Mouse (Mus musculus) heart, embryonic 11.5 days (tissue): ENCODE data around the gene Fancc. TPM values are rescaled to one million over a fixed set of nuclear protein-coding genes. Genes with fewer than 3 reads are reported as not detected.
"Not testable (repeated sequence)": the region's sequence is repeated elsewhere in the genome, so short reads cannot be mapped to it uniquely, and the experiment has no call there.

Source experiments
- ATAC-seq: fragments of 200-750 bp; cut with Nextera tagmentation; replicated peaks from 2 replicates; pipeline ENCODE4 v1.8.0; 2017; ENCODE audit warnings: moderate library complexity; ENCODE audit not compliant: insufficient number of reproducible peaks, low FRiP score, low TSS enrichment
- H3K27ac ChIP-seq: fragments of 300-500 bp; sonication (generic); 2 replicates; pipeline ENCODE4 v1.5.1; 2014; ENCODE audit warnings: mild to moderate bottlenecking, low read depth, low read length
- H3K27me3 ChIP-seq: fragments of 300-500 bp; sonication (generic); 2 replicates; pipeline ENCODE4 v1.6.1; 2014; ENCODE audit warnings: mild to moderate bottlenecking, low read length, mixed read lengths; ENCODE audit not compliant: control insufficient read depth, insufficient read depth
- H3K36me3 ChIP-seq: fragments of 300-500 bp; sonication (generic); 2 replicates; pipeline ENCODE4 v1.6.1; 2014; ENCODE audit warnings: mild to moderate bottlenecking, low read length, moderate library complexity, mixed read lengths; ENCODE audit not compliant: control insufficient read depth, insufficient read depth
- H3K4me1 ChIP-seq: fragments of 300-500 bp; sonication (generic); 2 replicates; pipeline ENCODE4 v1.6.1; 2014; ENCODE audit warnings: low read length; ENCODE audit not compliant: control insufficient read depth, insufficient read depth
- H3K4me2 ChIP-seq: fragments of 300-500 bp; sonication (generic); 2 replicates; pipeline ENCODE4 v1.6.1; 2014; ENCODE audit warnings: mild to moderate bottlenecking, moderate library complexity
- H3K4me3 ChIP-seq: fragments of 300-500 bp; sonication (generic); 2 replicates; pipeline ENCODE4 v1.5.1; 2014; ENCODE audit warnings: low read depth, low read length
- H3K9ac ChIP-seq: fragments of 300-500 bp; sonication (generic); 2 replicates; pipeline ENCODE4 v1.6.1; 2014; ENCODE audit warnings: mild to moderate bottlenecking, low read depth, low read length, moderate library complexity
- H3K9me3 ChIP-seq: fragments of 300-500 bp; sonication (generic); replicated peaks from 2 replicates; pipeline ENCODE4 v1.6.1; 2016; ENCODE audit warnings: low read length; ENCODE audit not compliant: control insufficient read depth
- whole genome bisulfite sequencing: fragments of 180-500 bp; shearing (Covaris S2); extraction: QIAGEN DNeasy Blood & Tissue Kit; methylation state at CpG from one replicate; pipeline ENCODE4 v1.1.7; 2014; ENCODE audit not compliant: insufficient replicate concordance; 5-methylcytosine and 5-hydroxymethylcytosine counted together
- polyA plus RNA-seq: library from polyadenylated mRNA; unstranded; fragments of >200 nt; fragmentation: Nextera tagmentation; extraction: Ambion mirVana; gene quantifications from 2 replicates; pipeline ENCODE4 v1.2.1, GENCODE M21; 2014

Fancc gene
- polyA plus RNA-seq, 1 experiment from 2014 or later: 12.3 TPM

DNA sequence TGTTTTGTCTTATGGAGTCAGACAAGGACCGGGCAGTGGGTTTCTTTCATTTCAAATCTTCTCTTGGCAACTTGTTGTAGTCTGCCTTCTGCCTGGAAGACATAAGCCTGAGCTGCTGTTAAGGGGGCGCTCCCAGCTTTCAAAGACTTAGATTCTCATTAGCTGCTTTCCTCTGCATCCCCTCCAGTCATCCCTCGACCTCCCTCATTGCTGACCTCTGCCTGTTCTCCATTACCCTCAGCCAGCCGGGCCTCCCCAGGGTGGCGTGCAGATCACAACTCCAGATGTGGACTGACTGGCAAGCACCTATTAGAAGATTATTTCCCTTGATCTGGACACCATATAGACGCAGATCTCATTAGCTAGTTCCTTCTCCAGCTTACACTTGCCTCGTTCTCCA lies 45.9 kb downstream of the Fancc start:
- WGBS: 70% methylated on average over 7 of the region's 7 CpGs
- ATAC-seq: no peak
- no peaks in the 10 kb centered on the region for H3K27me3 ChIP-seq

DNA sequence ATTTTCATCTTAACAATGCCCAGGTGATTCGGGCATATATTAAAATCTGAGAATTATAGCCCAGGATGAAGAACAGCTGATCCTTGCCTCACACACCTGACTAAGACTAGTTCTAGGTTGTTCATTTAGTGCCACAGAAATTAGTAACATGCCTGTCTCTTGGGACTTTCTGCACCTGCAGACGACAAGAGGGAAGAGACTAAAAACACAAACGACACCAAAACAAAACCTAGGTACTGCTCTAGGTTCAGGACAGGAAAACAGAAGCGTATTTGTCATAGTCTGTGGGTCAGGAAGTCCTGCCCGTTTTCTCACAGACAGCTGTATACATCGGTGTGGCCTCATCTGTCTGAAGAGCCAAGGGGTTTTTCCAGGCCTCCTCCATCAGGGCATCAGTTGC lies 51.7 kb downstream of the Fancc start:
- Histone ChIP-seq H3K9me3 (no peaks in the 10 kb centered on the region), H3K36me3 (no peaks in the 10 kb centered on the region), H3K27me3 (no peaks in the 10 kb centered on the region), H3K4me1 (no peaks in the 10 kb centered on the region), H3K4me2 (no peak overlapping the region), H3K27ac (no peak overlapping the region), H3K9ac (no peak overlapping the region), H3K4me3 (no peak overlapping the region)
- 70% methylated on average over 6 of the region's 6 CpGs for WGBS
- no peak for ATAC-seq

More for the DNA sequence above, 45.9 kb downstream of the Fancc start:
- no peak overlapping the region for H3K27ac ChIP-seq
- no peak overlapping the region for H3K4me3 ChIP-seq
- H3K9me3 ChIP-seq: no peaks in the 10 kb centered on the region
- H3K36me3 ChIP-seq: no peaks in the 10 kb centered on the region
- no peak overlapping the region for H3K4me2 ChIP-seq
- H3K4me1 ChIP-seq: no peaks in the 10 kb centered on the region
- H3K9ac ChIP-seq: no peak overlapping the region

DNA sequence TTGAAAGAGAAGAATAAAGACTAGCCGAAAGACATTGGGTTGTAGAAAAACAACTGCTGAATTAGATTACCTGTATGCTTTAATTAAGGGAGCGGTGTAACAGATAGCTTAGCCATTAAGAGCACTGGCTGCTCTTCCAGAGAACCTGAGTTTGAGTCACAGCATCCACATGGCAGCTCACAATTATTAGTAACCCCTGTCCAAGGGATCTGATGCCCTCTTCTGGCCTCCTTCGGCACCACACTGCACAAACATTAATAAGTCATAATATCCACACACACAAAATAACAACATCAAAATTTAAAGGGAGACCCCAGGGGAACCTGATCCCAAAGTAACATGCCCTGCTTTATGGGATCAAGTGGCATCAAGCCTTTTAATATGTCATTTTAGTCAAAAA lies 64.3 kb downstream of the Fancc start:
- H3K36me3 ChIP-seq: no peaks in the 10 kb centered on the region
- H3K9ac ChIP-seq: no peak overlapping the region
- H3K27me3 ChIP-seq: no peaks in the 10 kb centered on the region
- no peak overlapping the region for H3K4me2 ChIP-seq
- WGBS: 90% methylated on average over 3 of the region's 3 CpGs
- no peak overlapping the region for H3K27ac ChIP-seq
- ATAC-seq: no peak
- H3K4me1 ChIP-seq: peaks cover 5% of the 10 kb centered on the region; the same call in 1 of the 2 replicates
- H3K4me3 ChIP-seq: no peak overlapping the region
- H3K9me3 ChIP-seq: no peaks in the 10 kb centered on the region

DNA sequence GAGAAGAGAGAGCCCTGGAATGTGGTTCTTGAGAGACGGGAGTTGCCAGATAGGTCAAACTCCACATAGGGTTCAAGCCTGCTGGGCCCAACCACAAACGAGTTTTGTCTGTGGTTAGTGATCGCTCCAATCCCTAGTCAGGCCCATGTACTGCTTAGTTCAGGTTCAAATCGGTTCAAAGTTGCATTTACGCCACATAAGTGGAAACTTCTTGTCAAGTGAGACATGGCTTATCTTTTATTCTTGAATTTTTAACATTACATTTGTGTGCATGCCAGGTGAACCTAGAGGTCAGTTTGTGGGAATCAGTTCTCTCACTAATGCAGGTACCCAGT lies 65.3 kb downstream of the Fancc start:
- WGBS: 19% methylated on average over 5 of the region's 5 CpGs
- no peak; the same call in 1 of the 2 replicates for ATAC-seq
- H3K27me3 ChIP-seq: no peaks in the 10 kb centered on the region
- H3K4me2 ChIP-seq: peak overlapping the region; percentile 73
- H3K36me3 ChIP-seq: no peaks in the 10 kb centered on the region
- H3K27ac ChIP-seq: peak overlapping the region; percentile 99
- peaks cover 5% of the 10 kb centered on the region; the same call in 1 of the 2 replicates for H3K4me1 ChIP-seq
- peak overlapping the region; percentile 90 for H3K9ac ChIP-seq
- H3K4me3 ChIP-seq: peak overlapping the region; percentile 72
- H3K9me3 ChIP-seq: no peaks in the 10 kb centered on the region

DNA sequence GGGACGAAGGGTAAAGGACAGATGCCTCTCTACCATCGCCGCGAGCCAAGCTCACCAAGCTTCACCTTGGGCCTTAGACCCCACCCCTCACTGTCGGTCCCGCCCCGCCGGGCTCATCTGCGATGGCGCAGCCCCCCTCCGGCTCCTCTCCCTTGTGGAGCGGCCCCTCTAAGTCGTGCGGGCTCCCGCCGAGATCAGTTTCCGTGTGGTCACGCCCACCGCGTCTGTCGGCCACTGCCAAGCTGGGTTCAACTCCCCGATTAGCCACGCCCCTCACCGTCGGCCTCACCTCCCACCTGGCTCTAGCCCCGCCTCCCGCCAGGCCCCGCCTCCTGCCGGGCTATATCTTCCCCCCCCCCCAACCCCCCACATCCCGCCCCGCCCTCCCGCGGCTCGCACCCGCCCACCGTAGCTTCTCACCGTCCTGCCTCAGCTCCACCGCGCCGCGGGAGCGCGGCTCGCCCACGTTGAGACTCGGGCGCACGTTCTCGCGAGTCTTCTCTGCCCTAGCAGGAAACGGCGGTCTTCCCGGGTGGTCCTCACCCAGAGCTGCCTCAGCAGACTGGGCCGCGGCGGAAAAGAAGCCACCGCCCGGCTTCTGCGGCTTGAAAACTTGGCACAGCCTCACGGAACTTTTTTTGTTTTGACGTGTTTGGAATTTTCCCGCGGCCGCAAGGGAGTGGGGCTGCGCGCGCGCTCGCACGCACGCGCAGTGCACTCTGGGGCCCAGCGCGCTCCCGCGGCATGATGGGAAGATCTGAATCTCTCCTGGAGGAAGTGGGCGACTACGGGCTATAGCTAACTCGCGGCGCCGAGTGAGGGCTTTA lies 65.8 kb downstream of the Fancc start:
- peak; percentile 97 for ATAC-seq
- H3K4me3 ChIP-seq: peak overlapping the region; percentile 72
- H3K9ac ChIP-seq: peak overlapping the region; percentile 90
- no peaks in the 10 kb centered on the region for H3K27me3 ChIP-seq
- no peaks in the 10 kb centered on the region for H3K36me3 ChIP-seq
- peak overlapping the region; percentile 73 for H3K4me2 ChIP-seq
- H3K9me3 ChIP-seq: no peaks in the 10 kb centered on the region
- under 1% methylated on average over 72 of the region's 82 CpGs for WGBS
- peaks cover 5% of the 10 kb centered on the region; the same call in 1 of the 2 replicates for H3K4me1 ChIP-seq
- peak overlapping the region; percentile 99 for H3K27ac ChIP-seq

DNA sequence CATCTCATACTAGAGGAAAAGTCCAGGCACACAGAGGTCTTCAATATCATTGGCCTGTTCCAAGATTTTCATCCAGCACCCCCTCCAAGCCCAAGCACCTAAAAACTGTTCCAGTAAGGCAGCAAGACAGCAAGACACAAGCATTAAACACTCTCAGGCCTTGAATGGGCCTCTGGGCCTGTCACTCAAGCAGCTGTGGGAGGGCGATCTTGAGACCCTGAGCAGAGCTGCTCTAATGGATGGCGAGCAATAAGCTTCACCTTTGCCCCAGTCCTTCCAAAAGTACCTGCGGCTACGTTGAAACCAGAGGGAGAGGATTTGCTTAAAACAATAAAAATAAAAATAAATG lies 66.4 kb downstream of the Fancc start:
- Histone ChIP-seq H3K4me2 (peak overlapping the region; percentile 73), H3K27ac (peak overlapping the region; percentile 99), H3K27me3 (no peaks in the 10 kb centered on the region), H3K9ac (peak overlapping the region; percentile 90), H3K4me3 (peak overlapping the region; percentile 72), H3K36me3 (no peaks in the 10 kb centered on the region), H3K4me1 (peaks cover 5% of the 10 kb centered on the region; the same call in 1 of the 2 replicates), H3K9me3 (no peaks in the 10 kb centered on the region)
- ATAC-seq: peak; percentile 69
- 0% methylated on average over 4 of the region's 4 CpGs for WGBS

DNA sequence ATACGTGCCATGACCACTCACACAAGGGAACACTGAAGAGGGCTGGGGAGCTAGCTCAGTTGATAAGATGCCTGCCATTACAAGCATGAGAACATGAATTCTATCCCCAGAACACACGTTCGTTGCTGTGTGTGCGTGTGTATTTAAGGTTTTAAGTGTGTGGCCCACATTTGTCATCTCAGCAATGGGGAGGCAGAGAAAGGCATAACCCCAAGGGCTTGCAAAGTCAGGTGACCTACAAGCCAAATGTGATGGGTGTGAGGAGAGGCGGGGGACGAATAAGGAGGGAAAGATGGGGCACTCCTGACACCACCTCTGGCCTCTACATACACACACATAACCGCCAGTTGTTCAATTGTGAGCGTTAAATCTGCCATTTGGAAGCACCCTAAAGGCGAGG lies 66.9 kb downstream of the Fancc start:
- 78% methylated on average over 9 of the region's 9 CpGs for WGBS
- Histone ChIP-seq H3K27ac (no peak overlapping the region; the same call in 1 of the 2 replicates), H3K9me3 (no peaks in the 10 kb centered on the region), H3K4me1 (peaks cover 5% of the 10 kb centered on the region; the same call in 1 of the 2 replicates), H3K4me3 (peak overlapping the region; percentile 72), H3K4me2 (peak overlapping the region; percentile 73), H3K27me3 (no peaks in the 10 kb centered on the region), H3K9ac (peak overlapping the region; percentile 90), H3K36me3 (no peaks in the 10 kb centered on the region)
- ATAC-seq: no peak

DNA sequence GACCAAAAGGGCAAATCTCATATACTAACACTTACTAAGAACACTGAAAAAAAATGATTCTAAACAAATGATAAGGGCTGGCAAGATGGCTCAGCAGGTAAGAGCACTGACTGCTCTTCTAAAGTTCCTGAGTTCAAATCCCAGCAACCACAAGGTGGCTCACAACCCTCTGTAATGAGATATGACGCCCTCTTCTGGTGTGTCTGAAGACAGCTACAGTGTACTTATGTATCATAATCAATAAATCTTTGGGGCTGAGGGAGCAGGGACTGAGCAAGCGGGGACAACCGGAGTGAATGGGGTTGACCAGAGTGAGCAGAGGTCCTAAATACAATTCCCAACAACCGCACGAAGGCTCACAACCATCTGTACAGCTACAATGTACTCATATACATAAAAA lies 68.9 kb downstream of the Fancc start:
- not testable (repeated sequence) for H3K27me3 ChIP-seq, H3K4me1 ChIP-seq, H3K27ac ChIP-seq, H3K9ac ChIP-seq, ATAC-seq, H3K4me2 ChIP-seq, H3K36me3 ChIP-seq, H3K4me3 ChIP-seq, H3K9me3 ChIP-seq
- 91% methylated on average over 5 of the region's 5 CpGs for WGBS

DNA sequence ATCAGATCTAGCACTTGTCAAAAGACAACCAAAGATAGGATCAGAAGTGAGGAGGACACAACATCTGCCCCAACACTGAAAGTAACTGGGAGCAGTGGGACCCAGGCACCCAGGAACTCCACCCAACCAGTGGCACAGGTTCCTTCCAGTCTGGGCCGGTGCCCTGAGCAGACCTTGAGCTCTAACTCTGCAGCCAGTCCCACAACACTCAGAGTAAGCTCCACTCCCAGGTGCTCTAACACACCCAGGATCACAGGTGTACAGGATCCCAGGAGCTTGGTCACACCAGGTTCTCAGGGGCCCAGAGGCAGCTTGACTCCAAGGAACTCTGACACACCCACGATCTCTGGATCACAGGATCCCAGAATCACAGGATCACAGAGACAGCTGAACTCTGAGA lies 74.0 kb downstream of the Fancc start:
- H3K4me3 ChIP-seq: no peak overlapping the region
- no peak overlapping the region for H3K27ac ChIP-seq
- no peaks in the 10 kb centered on the region for H3K36me3 ChIP-seq
- no peak overlapping the region for H3K4me2 ChIP-seq
- no peak overlapping the region for H3K9ac ChIP-seq
- ATAC-seq: no peak
- no peaks in the 10 kb centered on the region for H3K27me3 ChIP-seq
- 93% methylated on average over 2 of the region's 2 CpGs for WGBS
- H3K4me1 ChIP-seq: peaks cover 4% of the 10 kb centered on the region
- H3K9me3 ChIP-seq: no peaks in the 10 kb centered on the region
